In genomic region chr11:99854121-99854520, GRCm38 (mm10) we compare ENCODE assay signal across 12 mouse cellular contexts. TPM values are rescaled to one million over a fixed set of nuclear protein-coding genes. Genes with fewer than 3 reads are reported as not detected.
DNase-seq lines count a peak whose midpoint lies in the region; ATAC-seq and TF ChIP-seq lines count a peak whose summit lies in the region.
"Had no signal": no experiment of that assay in that cellular context is flagged by ENCODE, and none has a peak within 500 bp of the region (broad histone marks: within the 10 kb centered on the region; RNA-seq: fewer than 3 reads in every experiment).

No protein-coding gene starts in this region.

- no peak for ATAC-seq in hindbrain, postnatal 0 days

- H3K9me3 ChIP-seq in E14TG2a.4 (ENCODE audit: low read length), result no peaks in the 10 kb centered on the region
- no peaks in the 10 kb centered on the region for H3K9me3 ChIP-seq in hindbrain, postnatal 0 days (ENCODE audit: low read length)

- H3K27ac ChIP-seq in layer of hippocampus, adult 2 months, result no peak overlapping the region
- no peak overlapping the region for H3K27ac ChIP-seq in hindbrain, postnatal 0 days

- no peak for DNase-seq in layer of hippocampus, adult 2 months (ENCODE audit: low spot score in 2 of 2)
- DNase-seq in layer of hippocampus, adult 18-20 months (ENCODE audit: low spot score in 2 of 2), result no peak
- DNase-seq in NIH3T3 (ENCODE audit: low read depth), result peak; percentile 19
- peak; percentile 51 for DNase-seq in hindbrain, postnatal 0 days (ENCODE audit: low spot score)
- no peak for DNase-seq in heart, postnatal 4 days
- no peak for DNase-seq in heart, adult 11 months
- DNase-seq: thymus, postnatal 36 days had no signal

- H3K4me1 ChIP-seq in E14TG2a.4 (replicated peaks; ENCODE audit: low read depth, low read length), result no peaks in the 10 kb centered on the region
- no peaks in the 10 kb centered on the region for H3K4me1 ChIP-seq in hindbrain, postnatal 0 days (ENCODE audit: insufficient read depth, low read length)

- H3K4me2 ChIP-seq in hindbrain, postnatal 0 days (ENCODE audit: low read depth, low read length), result no peak overlapping the region

- TF ChIP-seq CTCF in layer of hippocampus, adult 2 months (conservative IDR thresholded peaks at IDR 0.05), result peak; percentile 56
- peak; percentile 26 for TF ChIP-seq CTCF in E14TG2a.4 (conservative IDR thresholded peaks at IDR 0.05; ENCODE audit: low read length)
- TF ChIP-seq CTCF in hindbrain, postnatal 0 days (IDR thresholded peaks at IDR 0.05; ENCODE audit: low read depth), result peak; percentile 72

- no peak overlapping the region for H3K9ac ChIP-seq in hindbrain, postnatal 0 days (replicated peaks; ENCODE audit: low read length)

- WGBS in hindbrain, postnatal 0 days, result 58% methylated on average over 3 of the region's 3 CpGs

- H3K36me3 ChIP-seq in E14TG2a.4 (ENCODE audit: insufficient read depth, low read length), result no peaks in the 10 kb centered on the region
- no peaks in the 10 kb centered on the region for H3K36me3 ChIP-seq in hindbrain, postnatal 0 days (ENCODE audit: insufficient read depth, low read length)

- H3K27me3 ChIP-seq in E14TG2a.4 (ENCODE audit: insufficient read depth, low read length), result no peaks in the 10 kb centered on the region
- H3K27me3 ChIP-seq in hindbrain, postnatal 0 days (ENCODE audit: insufficient read depth, low read length), result no peaks in the 10 kb centered on the region

- H3K4me3 ChIP-seq in layer of hippocampus, adult 2 months, result no peak overlapping the region
- H3K4me3 ChIP-seq in E14TG2a.4 (replicated peaks; ENCODE audit: low read length), result no peak overlapping the region
- no peak overlapping the region for H3K4me3 ChIP-seq in hindbrain, postnatal 0 days (ENCODE audit: low read length)

RNA-seq across cellular contexts. Expression of gene Krtap4-16, which starts 2.7 kb away (rescaled TPM):
- total RNA-seq in layer of hippocampus, adult 2 months (2021), result not detected
- total RNA-seq in layer of hippocampus, adult 18-20 months (2021), result not detected
- not detected in 2 replicates for total RNA-seq in hindbrain, postnatal 0 days (2014; rRNA removed)
- not detected in 2 replicates for polyA plus RNA-seq in hindbrain, postnatal 0 days (2015; fragmentation: Nextera tagmentation; extraction: Ambion mirVana)
- not detected for total RNA-seq in heart, postnatal 4 days (2021)
- total RNA-seq: hematopoietic stem cell, adult 5-6 weeks; left cerebral cortex, postnatal 10 days; megakaryocyte-erythroid progenitor cell, adult 5-6 weeks had no signal

RNA-seq across cellular contexts. Expression of gene Gm11568, which starts 3.6 kb away (rescaled TPM):
- not detected for total RNA-seq in layer of hippocampus, adult 2 months (2021)
- not detected for total RNA-seq in layer of hippocampus, adult 18-20 months (2021)
- not detected in 2 replicates for total RNA-seq in hindbrain, postnatal 0 days (2014; rRNA removed)
- not detected in 2 replicates for polyA plus RNA-seq in hindbrain, postnatal 0 days (2015; fragmentation: Nextera tagmentation; extraction: Ambion mirVana)
- not detected for total RNA-seq in heart, postnatal 4 days (2021)
- total RNA-seq: hematopoietic stem cell, adult 5-6 weeks; left cerebral cortex, postnatal 10 days; megakaryocyte-erythroid progenitor cell, adult 5-6 weeks had no signal
- polyA plus RNA-seq: small intestine, adult 2 months had no signal

RNA-seq across cellular contexts. Expression of gene Gm11559, which starts 10.2 kb away (rescaled TPM):
- not detected for total RNA-seq in layer of hippocampus, adult 2 months (2021)
- not detected for total RNA-seq in layer of hippocampus, adult 18-20 months (2021)
- not detected in 2 replicates for total RNA-seq in hindbrain, postnatal 0 days (2014; rRNA removed)
- not detected in 2 replicates for polyA plus RNA-seq in hindbrain, postnatal 0 days (2015; fragmentation: Nextera tagmentation; extraction: Ambion mirVana)
- total RNA-seq in heart, postnatal 4 days (2021), result not detected
- total RNA-seq: hematopoietic stem cell, adult 5-6 weeks; left cerebral cortex, postnatal 10 days; megakaryocyte-erythroid progenitor cell, adult 5-6 weeks had no signal
- polyA plus RNA-seq: small intestine, adult 2 months had no signal

RNA-seq across cellular contexts. Expression of gene 2300003K06Rik, which starts 16.3 kb away (rescaled TPM):
- total RNA-seq in layer of hippocampus, adult 2 months (2021), result not detected
- total RNA-seq in layer of hippocampus, adult 18-20 months (2021), result not detected
- not detected in 2 replicates for total RNA-seq in hindbrain, postnatal 0 days (2014; rRNA removed)
- not detected in 2 replicates for polyA plus RNA-seq in hindbrain, postnatal 0 days (2015; fragmentation: Nextera tagmentation; extraction: Ambion mirVana)
- total RNA-seq in heart, postnatal 4 days (2021), result not detected
- total RNA-seq: hematopoietic stem cell, adult 5-6 weeks; left cerebral cortex, postnatal 10 days; megakaryocyte-erythroid progenitor cell, adult 5-6 weeks had no signal
- polyA plus RNA-seq: small intestine, adult 2 months had no signal

RNA-seq across cellular contexts. Expression of gene Krtap9-1, which starts 19.1 kb away (rescaled TPM):
- total RNA-seq in layer of hippocampus, adult 2 months (2021), result not detected
- not detected for total RNA-seq in layer of hippocampus, adult 18-20 months (2021)
- not detected in 2 replicates for total RNA-seq in hindbrain, postnatal 0 days (2014; rRNA removed)
- not detected in 2 replicates for polyA plus RNA-seq in hindbrain, postnatal 0 days (2015; fragmentation: Nextera tagmentation; extraction: Ambion mirVana)
- not detected for total RNA-seq in heart, postnatal 4 days (2021)
- total RNA-seq: hematopoietic stem cell, adult 5-6 weeks; left cerebral cortex, postnatal 10 days; megakaryocyte-erythroid progenitor cell, adult 5-6 weeks had no signal
- polyA plus RNA-seq: small intestine, adult 2 months had no signal

Comparison
In these comparisons a context has a peak if more than half of its experiments do, and no peak if none do; other contexts are left out.
1. DNase-seq: peak in NIH3T3 (single experiment) and hindbrain, postnatal 0 days (single experiment); none in layer of hippocampus, adult 2 months (0 of 2), layer of hippocampus, adult 18-20 months (0 of 2), heart, postnatal 4 days (single experiment) and heart, adult 11 months (single experiment).
2. Peak in every context shown above with its lines, with median percentiles within 50 percentile points of each other: CTCF ChIP-seq.